Mouse (Mus musculus) heart, postnatal 0 days (tissue): ENCODE results near the gene Retreg3.

Source experiments
- CTCF ChIP-seq: IDR thresholded peaks from 2 replicates; pipeline ENCODE4 v1.5.1; 2016; ENCODE audit warnings: antibody characterized with exemption, control low read depth, low read depth
- EP300 ChIP-seq: IDR thresholded peaks from 2 replicates; pipeline ENCODE4 v1.6.1; 2016; ENCODE audit warnings: antibody characterized with exemption, low read depth

DNA sequence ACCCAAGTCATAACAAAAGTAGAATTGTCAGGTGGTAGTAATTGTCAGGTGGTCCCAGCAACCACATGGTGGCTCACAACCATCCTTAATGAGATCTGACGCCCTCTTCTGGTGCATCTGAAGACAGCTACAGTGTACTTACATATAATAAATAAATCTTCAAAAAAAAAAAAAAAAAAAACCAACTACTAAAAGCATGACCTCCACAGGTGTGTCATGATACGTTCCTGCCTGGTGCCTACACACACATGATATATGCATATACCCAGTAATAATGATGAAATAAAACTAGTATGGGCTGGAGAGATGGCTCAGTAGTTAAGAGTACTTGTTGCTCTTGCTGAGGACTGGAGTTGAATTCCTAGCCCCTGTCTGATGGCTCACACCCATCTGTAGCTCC is 31.4 kb upstream of the Retreg3 start:
- TF ChIP-seq CTCF (no peak), EP300 (no peak)
